Mouse (Mus musculus) hindbrain, postnatal 0 days (tissue): Measurements from ENCODE around the gene Drg2. TPM values are rescaled to one million over a fixed set of nuclear protein-coding genes. Genes with fewer than 3 reads are reported as not detected.
A peak's percentile ranks its signal among the peaks of the same experiment; 100 is the strongest.

Source experiments
- ATAC-seq: fragments of 200-750 bp; cut with Nextera tagmentation; 2 replicates; pipeline ENCODE4 v1.8.0; 2017; ENCODE audit warnings: mild to moderate bottlenecking, moderate TSS enrichment, moderate library complexity
- DNase-seq: peaks from one replicate; pipeline ENCODE4 v3.0.0-alpha.2; 2015; ENCODE audit warnings: low spot score
- H3K27ac ChIP-seq: fragments of 300-500 bp; sonication (generic); 2 replicates; pipeline ENCODE4 v1.5.1; 2014; ENCODE audit warnings: mild to moderate bottlenecking
- H3K27me3 ChIP-seq: fragments of 300-500 bp; sonication (generic); 2 replicates; pipeline ENCODE4 v1.6.1; 2014; ENCODE audit warnings: low read length, mixed read lengths; ENCODE audit not compliant: insufficient read depth
- H3K36me3 ChIP-seq: fragments of 300-500 bp; sonication (generic); 2 replicates; pipeline ENCODE4 v1.6.1; 2014; ENCODE audit warnings: low read length, mixed read lengths; ENCODE audit not compliant: insufficient read depth
- H3K4me1 ChIP-seq: fragments of 300-500 bp; sonication (generic); 2 replicates; pipeline ENCODE4 v1.6.1; 2014; ENCODE audit warnings: antibody characterized with exemption, low read length, mixed read lengths; ENCODE audit not compliant: insufficient read depth
- H3K4me2 ChIP-seq: fragments of 300-500 bp; sonication (generic); 2 replicates; pipeline ENCODE4 v1.6.1; 2014; ENCODE audit warnings: low read depth, mild to moderate bottlenecking, low read length, moderate library complexity, mixed read lengths
- H3K4me3 ChIP-seq: fragments of 300-500 bp; sonication (generic); 2 replicates; pipeline ENCODE4 v1.5.1; 2014; ENCODE audit warnings: low read length
- H3K9ac ChIP-seq: fragments of 300-500 bp; sonication (generic); replicated peaks from 2 replicates; pipeline ENCODE4 v1.6.1; 2014; ENCODE audit warnings: mild to moderate bottlenecking, low read length, moderate library complexity, mixed read lengths
- H3K9me3 ChIP-seq: fragments of 300-500 bp; sonication (generic); 2 replicates; pipeline ENCODE4 v1.6.1; 2016; ENCODE audit warnings: low read length, mixed read lengths
- CTCF ChIP-seq: IDR thresholded peaks from 2 replicates; pipeline ENCODE4 v1.5.1; 2016; ENCODE audit warnings: antibody characterized with exemption, control low read depth, low read depth
- WGBS: fragments of 180-500 bp; shearing (Covaris S2); extraction: QIAGEN DNeasy Blood & Tissue Kit; methylation state at CpG from one replicate; pipeline ENCODE4 v1.1.7; 2014; 5-methylcytosine and 5-hydroxymethylcytosine counted together
- polyA plus RNA-seq: library from polyadenylated mRNA; unstranded; fragments of >200 nt; fragmentation: Nextera tagmentation; extraction: Ambion mirVana; gene quantifications from 2 replicates; pipeline ENCODE4 v1.2.1, GENCODE M21; 2015
- total RNA-seq: library from RNA; depleted of rRNA; stranded (reverse); fragments of >200 nt; gene quantifications from 2 replicates; pipeline ENCODE4 v1.2.3, GENCODE M21; 2014

The Drg2 gene
- total and polyA plus RNA-seq, 2 experiments from 2014 or later = 82.2 to 93.9 TPM

GRCm38 (mm10) chr11:60486267-60486666, 31.9 kb downstream of the Drg2 start:
- DNase-seq = no peak
- 70% methylated on average over 3 of the region's 3 CpGs for WGBS

DNA sequence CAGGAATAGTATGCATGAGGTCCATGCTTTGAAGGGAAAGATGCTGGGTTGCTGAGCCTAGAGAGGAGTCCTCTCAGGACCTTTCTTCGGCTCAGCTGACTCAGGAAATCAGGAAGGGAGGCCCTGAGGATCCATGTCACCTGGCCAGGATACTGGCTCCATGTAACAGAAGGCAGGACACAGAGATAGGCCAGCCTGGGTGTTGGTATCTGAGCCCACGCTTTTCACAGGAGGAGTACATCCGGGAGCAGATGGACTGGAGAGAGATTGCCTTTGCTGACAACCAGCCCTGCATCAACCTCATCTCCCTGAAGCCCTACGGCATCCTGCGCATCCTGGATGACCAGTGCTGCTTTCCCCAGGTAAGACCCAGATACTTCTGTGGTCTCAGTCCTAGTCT, 38.3 kb downstream of the Drg2 start:
- Histone ChIP-seq H3K4me2 (no peak overlapping the region), H3K4me3 (no peak overlapping the region)
- 85% methylated on average over 5 of the region's 5 CpGs for WGBS

More at GRCm38 (mm10) chr11:60486267-60486666, 31.9 kb downstream of the Drg2 start:
- H3K4me2 ChIP-seq = no peak overlapping the region
- no peaks in the 10 kb centered on the region for H3K9me3 ChIP-seq
- ATAC-seq = no peak
- no peaks in the 10 kb centered on the region for H3K4me1 ChIP-seq
- no peak for TF ChIP-seq CTCF
- H3K36me3 ChIP-seq = no peaks in the 10 kb centered on the region
- H3K27me3 ChIP-seq = no peaks in the 10 kb centered on the region
- no peak overlapping the region for H3K9ac ChIP-seq
- H3K4me3 ChIP-seq = no peak overlapping the region
- no peak overlapping the region for H3K27ac ChIP-seq

GRCm38 (mm10) chr11:60495692-60496091, 41.3 kb downstream of the Drg2 start:
- TF ChIP-seq CTCF = peak; percentile 22; the same call in 1 of the 2 replicates

More for the DNA sequence above, 38.3 kb downstream of the Drg2 start:
- Histone ChIP-seq H3K4me1 (no peaks in the 10 kb centered on the region), H3K27me3 (no peaks in the 10 kb centered on the region), H3K9ac (no peak overlapping the region), H3K36me3 (no peaks in the 10 kb centered on the region), H3K27ac (no peak overlapping the region), H3K9me3 (no peaks in the 10 kb centered on the region)
- ATAC-seq = no peak
- no peak for TF ChIP-seq CTCF
- no peak for DNase-seq

DNA sequence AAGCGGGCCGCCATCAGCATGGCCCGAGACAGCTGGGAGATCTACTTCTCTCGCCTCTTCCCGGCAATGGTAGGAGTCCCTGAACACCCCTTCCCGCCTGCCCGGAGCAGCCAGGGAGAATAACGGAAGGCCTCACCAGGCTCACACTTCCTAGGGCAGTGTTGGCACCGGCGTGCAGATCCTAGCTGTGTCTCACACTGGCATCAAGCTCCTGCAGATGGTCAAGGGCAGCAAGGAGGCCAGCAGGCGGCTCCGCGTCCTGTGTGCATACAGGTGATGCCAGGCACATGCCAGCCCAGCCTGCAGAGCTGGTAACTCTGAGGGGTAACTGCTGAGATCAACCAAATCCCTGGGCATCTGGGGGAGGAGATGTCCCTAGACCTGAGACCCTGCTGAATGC, 52.9 kb downstream of the Drg2 start:
- Histone ChIP-seq H3K27ac (no peak overlapping the region), H3K4me2 (no peak overlapping the region), H3K27me3 (no peaks in the 10 kb centered on the region), H3K9me3 (no peaks in the 10 kb centered on the region), H3K4me3 (no peak overlapping the region), H3K4me1 (0 out of 2 replicates have a peak, but pooled peaks cover 5% of the 10 kb centered on the region), H3K36me3 (no peaks in the 10 kb centered on the region), H3K9ac (no peak overlapping the region)
- no peak for DNase-seq
- ATAC-seq = no peak
- WGBS = 75% methylated on average over 13 of the region's 13 CpGs
- TF ChIP-seq CTCF = no peak

More at GRCm38 (mm10) chr11:60495692-60496091, 41.3 kb downstream of the Drg2 start:
- no peaks in the 10 kb centered on the region for H3K27me3 ChIP-seq
- H3K9ac ChIP-seq = no peak overlapping the region
- no peaks in the 10 kb centered on the region for H3K36me3 ChIP-seq
- no peak overlapping the region for H3K4me2 ChIP-seq
- 66% methylated on average over 2 of the region's 2 CpGs for WGBS
- H3K4me1 ChIP-seq = no peaks in the 10 kb centered on the region
- peak; percentile 14 for DNase-seq
- ATAC-seq = peak; percentile 24; the same call in 1 of the 2 replicates
- no peak overlapping the region for H3K4me3 ChIP-seq
- H3K9me3 ChIP-seq = no peaks in the 10 kb centered on the region
- H3K27ac ChIP-seq = no peak overlapping the region

GRCm38 (mm10) chr11:60508950-60509349, 54.6 kb downstream of the Drg2 start:
- 0 out of 2 replicates have a peak, but pooled peaks cover 5% of the 10 kb centered on the region for H3K4me1 ChIP-seq
- peak overlapping the region; percentile 65 for H3K4me2 ChIP-seq
- no peak for TF ChIP-seq CTCF
- H3K27me3 ChIP-seq = no peaks in the 10 kb centered on the region
- no peak overlapping the region for H3K9ac ChIP-seq
- DNase-seq (no peak), ATAC-seq (no peak)
- no peak overlapping the region for H3K27ac ChIP-seq
- peak overlapping the region; percentile 31 for H3K4me3 ChIP-seq
- no peaks in the 10 kb centered on the region for H3K9me3 ChIP-seq
- H3K36me3 ChIP-seq = no peaks in the 10 kb centered on the region
- 8% methylated on average over 8 of the region's 11 CpGs for WGBS

GRCm38 (mm10) chr11:60509500-60509899, 55.1 kb downstream of the Drg2 start:
- TF ChIP-seq CTCF = no peak

DNA sequence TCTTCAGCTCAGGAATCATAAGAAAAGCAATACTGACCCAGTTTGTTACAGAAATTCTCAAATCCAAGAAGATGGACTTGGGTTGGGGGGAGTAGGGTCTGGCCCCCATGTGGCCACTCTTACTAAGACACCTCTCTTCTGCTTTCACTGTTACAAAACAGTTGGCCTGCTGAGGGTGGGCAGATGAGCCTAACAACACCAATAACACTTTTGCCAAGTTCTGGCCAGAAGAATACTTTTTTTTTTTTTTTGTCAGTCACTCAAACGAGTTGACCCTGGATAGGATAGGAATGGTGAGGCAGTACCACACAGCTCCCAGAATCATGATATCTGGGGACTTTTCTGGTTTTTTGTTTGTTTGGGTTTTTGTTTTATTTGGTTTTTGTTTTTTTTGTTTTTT, 57.5 kb downstream of the Drg2 start:
- Histone ChIP-seq H3K36me3 (no peaks in the 10 kb centered on the region), H3K4me3 (no peak overlapping the region), H3K27me3 (no peaks in the 10 kb centered on the region), H3K9me3 (no peaks in the 10 kb centered on the region), H3K9ac (no peak overlapping the region), H3K27ac (no peak overlapping the region), H3K4me1 (0 out of 2 replicates have a peak, but pooled peaks cover 5% of the 10 kb centered on the region), H3K4me2 (no peak overlapping the region)
- no peak for DNase-seq
- WGBS = 38% methylated on average over 1 of the region's 1 CpGs
- no peak for TF ChIP-seq CTCF
- no peak for ATAC-seq

More at GRCm38 (mm10) chr11:60509500-60509899, 55.1 kb downstream of the Drg2 start:
- DNase-seq = no peak
- under 1% methylated on average over 24 of the region's 25 CpGs for WGBS
- ATAC-seq = peak; percentile 45; the same call in 1 of the 2 replicates
- Histone ChIP-seq H3K27me3 (no peaks in the 10 kb centered on the region), H3K27ac (no peak overlapping the region), H3K9me3 (no peaks in the 10 kb centered on the region), H3K4me3 (peak overlapping the region; percentile 31), H3K4me1 (0 out of 2 replicates have a peak, but pooled peaks cover 5% of the 10 kb centered on the region), H3K4me2 (peak overlapping the region; percentile 65), H3K36me3 (no peaks in the 10 kb centered on the region), H3K9ac (peak overlapping the region; percentile 39)
